Mouse (Mus musculus): ENCODE data around the gene Ccr1. TPM values are rescaled to one million over a fixed set of nuclear protein-coding genes. Genes with fewer than 3 reads are reported as not detected.

Ccr1 gene
- total and polyA plus RNA-seq, 2 experiments from 2014 or later, result 0.38 to 0.76 TPM

- no peak for TF ChIP-seq CTCF (IDR thresholded peaks at IDR 0.05; ENCODE audit: low read depth)
- no peaks in the 10 kb centered on the region for H3K9me3 ChIP-seq (ENCODE audit: low read length)
- no peak overlapping the region for H3K9ac ChIP-seq
- H3K4me2 ChIP-seq (ENCODE audit: low read depth), result no peak overlapping the region
- H3K4me1 ChIP-seq (ENCODE audit: insufficient read depth), result no peaks in the 10 kb centered on the region
- 83% methylated on average over 1 of the region's 1 CpGs for WGBS
- ATAC-seq (no peak), DNase-seq (no peak)
- H3K27me3 ChIP-seq (ENCODE audit: insufficient read depth, low read length), result no peaks in the 10 kb centered on the region
- no peak overlapping the region for H3K27ac ChIP-seq (ENCODE audit: low read depth, low read length)
- H3K4me3 ChIP-seq (ENCODE audit: low read depth, low read length), result no peak overlapping the region
- H3K36me3 ChIP-seq (ENCODE audit: insufficient read depth), result no peaks in the 10 kb centered on the region
These were observed 11.6 kb downstream of the Ccr1 start for GRCm38 (mm10) chr9:123956892-123957291.

GRCm38 (mm10) chr9:123953551-123953950 is 14.9 kb downstream of the Ccr1 start:
- Histone ChIP-seq H3K36me3 (ENCODE audit: insufficient read depth) (no peaks in the 10 kb centered on the region), H3K4me2 (ENCODE audit: low read depth) (no peak overlapping the region), H3K27ac (ENCODE audit: low read depth, low read length) (no peak overlapping the region), H3K9ac (no peak overlapping the region), H3K27me3 (ENCODE audit: insufficient read depth, low read length) (no peaks in the 10 kb centered on the region), H3K4me3 (ENCODE audit: low read depth, low read length) (no peak overlapping the region), H3K9me3 (ENCODE audit: low read length) (no peaks in the 10 kb centered on the region), H3K4me1 (ENCODE audit: insufficient read depth) (no peaks in the 10 kb centered on the region)
- DNase-seq (no peak), ATAC-seq (no peak)
- TF ChIP-seq CTCF (IDR thresholded peaks at IDR 0.05; ENCODE audit: low read depth), result no peak
- 88% methylated on average over 2 of the region's 2 CpGs for WGBS

- 98% methylated on average over 1 of the region's 1 CpGs for WGBS
- no peak for TF ChIP-seq CTCF (IDR thresholded peaks at IDR 0.05; ENCODE audit: low read depth)
- H3K9me3 ChIP-seq (ENCODE audit: low read length), result no peaks in the 10 kb centered on the region
- H3K27ac ChIP-seq (ENCODE audit: low read depth, low read length), result no peak overlapping the region
- no peaks in the 10 kb centered on the region for H3K27me3 ChIP-seq (ENCODE audit: insufficient read depth, low read length)
- DNase-seq, result no peak
- no peaks in the 10 kb centered on the region for H3K36me3 ChIP-seq (ENCODE audit: insufficient read depth)
- H3K4me3 ChIP-seq (ENCODE audit: low read depth, low read length), result no peak overlapping the region
- ATAC-seq, result no peak
- H3K4me1 ChIP-seq (ENCODE audit: insufficient read depth), result no peaks in the 10 kb centered on the region
- no peak overlapping the region for H3K4me2 ChIP-seq (ENCODE audit: low read depth)
- H3K9ac ChIP-seq, result no peak overlapping the region
These were observed 17.3 kb downstream of the Ccr1 start for GRCm38 (mm10) chr9:123951176-123951575.

GRCm38 (mm10) chr9:123949432-123949831 is 19.1 kb downstream of the Ccr1 start:
- Histone ChIP-seq H3K36me3 (ENCODE audit: insufficient read depth) (no peaks in the 10 kb centered on the region), H3K27ac (ENCODE audit: low read depth, low read length) (no peak overlapping the region), H3K9me3 (ENCODE audit: low read length) (no peaks in the 10 kb centered on the region), H3K4me3 (ENCODE audit: low read depth, low read length) (no peak overlapping the region), H3K4me2 (ENCODE audit: low read depth) (no peak overlapping the region), H3K4me1 (ENCODE audit: insufficient read depth) (no peaks in the 10 kb centered on the region), H3K9ac (no peak overlapping the region), H3K27me3 (ENCODE audit: insufficient read depth, low read length) (no peaks in the 10 kb centered on the region)
- ATAC-seq, result no peak
- no peak for DNase-seq
- TF ChIP-seq CTCF (IDR thresholded peaks at IDR 0.05; ENCODE audit: low read depth), result no peak
- WGBS, result 89% methylated on average over 2 of the region's 2 CpGs

GRCm38 (mm10) chr9:123947815-123948214 is 20.7 kb downstream of the Ccr1 start:
- 69% methylated on average over 1 of the region's 1 CpGs for WGBS
- Histone ChIP-seq H3K9ac (no peak overlapping the region), H3K36me3 (ENCODE audit: insufficient read depth) (no peaks in the 10 kb centered on the region), H3K27me3 (ENCODE audit: insufficient read depth, low read length) (no peaks in the 10 kb centered on the region), H3K4me3 (ENCODE audit: low read depth, low read length) (no peak overlapping the region), H3K4me2 (ENCODE audit: low read depth) (no peak overlapping the region), H3K9me3 (ENCODE audit: low read length) (no peaks in the 10 kb centered on the region), H3K4me1 (ENCODE audit: insufficient read depth) (no peaks in the 10 kb centered on the region), H3K27ac (ENCODE audit: low read depth, low read length) (no peak overlapping the region)
- DNase-seq (no peak), ATAC-seq (no peak)
- TF ChIP-seq CTCF (IDR thresholded peaks at IDR 0.05; ENCODE audit: low read depth), result no peak

GRCm38 (mm10) chr9:123942025-123942424 is 26.5 kb downstream of the Ccr1 start:
- TF ChIP-seq CTCF (IDR thresholded peaks at IDR 0.05; ENCODE audit: low read depth), result no peak
- WGBS, result 89% methylated on average over 3 of the region's 3 CpGs
- ATAC-seq, result no peak
- H3K27ac ChIP-seq (ENCODE audit: low read depth, low read length), result no peak overlapping the region
- H3K9ac ChIP-seq, result no peak overlapping the region
- H3K27me3 ChIP-seq (ENCODE audit: insufficient read depth, low read length), result no peaks in the 10 kb centered on the region
- H3K4me3 ChIP-seq (ENCODE audit: low read depth, low read length), result no peak overlapping the region
- H3K4me1 ChIP-seq (ENCODE audit: insufficient read depth), result no peaks in the 10 kb centered on the region
- DNase-seq, result no peak
- no peak overlapping the region for H3K4me2 ChIP-seq (ENCODE audit: low read depth)
- no peaks in the 10 kb centered on the region for H3K9me3 ChIP-seq (ENCODE audit: low read length)
- H3K36me3 ChIP-seq (ENCODE audit: insufficient read depth), result no peaks in the 10 kb centered on the region

- H3K36me3 ChIP-seq (ENCODE audit: insufficient read depth), result no peaks in the 10 kb centered on the region
- no peak for DNase-seq
- H3K9ac ChIP-seq, result no peak overlapping the region
- H3K9me3 ChIP-seq (ENCODE audit: low read length), result no peaks in the 10 kb centered on the region
- H3K27me3 ChIP-seq (ENCODE audit: insufficient read depth, low read length), result no peaks in the 10 kb centered on the region
- 80% methylated on average over 2 of the region's 2 CpGs for WGBS
- H3K4me1 ChIP-seq (ENCODE audit: insufficient read depth), result no peaks in the 10 kb centered on the region
- H3K4me3 ChIP-seq (ENCODE audit: low read depth, low read length), result no peak overlapping the region
- H3K27ac ChIP-seq (ENCODE audit: low read depth, low read length), result no peak overlapping the region
- ATAC-seq, result no peak
- H3K4me2 ChIP-seq (ENCODE audit: low read depth), result no peak overlapping the region
- TF ChIP-seq CTCF (IDR thresholded peaks at IDR 0.05; ENCODE audit: low read depth), result no peak
These were observed 27.2 kb downstream of the Ccr1 start for GRCm38 (mm10) chr9:123941316-123941715.

GRCm38 (mm10) chr9:123940628-123941027 is 27.9 kb downstream of the Ccr1 start:
- Histone ChIP-seq H3K27me3 (ENCODE audit: insufficient read depth, low read length) (no peaks in the 10 kb centered on the region), H3K4me3 (ENCODE audit: low read depth, low read length) (no peak overlapping the region), H3K27ac (ENCODE audit: low read depth, low read length) (no peak overlapping the region), H3K36me3 (ENCODE audit: insufficient read depth) (no peaks in the 10 kb centered on the region), H3K9me3 (ENCODE audit: low read length) (no peaks in the 10 kb centered on the region), H3K9ac (no peak overlapping the region), H3K4me2 (ENCODE audit: low read depth) (no peak overlapping the region), H3K4me1 (ENCODE audit: insufficient read depth) (no peaks in the 10 kb centered on the region)
- no peak for TF ChIP-seq CTCF (IDR thresholded peaks at IDR 0.05; ENCODE audit: low read depth)
- no peak for DNase-seq
- no peak for ATAC-seq

Measured in forebrain, postnatal 0 days (tissue).